Mouse (Mus musculus) activated CD4-positive, CD25-positive, alpha-beta regulatory T cell, adult 9 weeks (primary cell): ENCODE data around the gene Pde4b. TPM values are rescaled to one million over a fixed set of nuclear protein-coding genes. Genes with fewer than 3 reads are reported as not detected.

Source experiments
- polyA plus RNA-seq: library from polyadenylated mRNA; unstranded; fragments of 100-300 nt; shearing (Covaris generic); gene quantifications from one replicate; pipeline ENCODE4 v1.2.1, GENCODE M21; 2017

Gene Pde4b
- polyA plus RNA-seq, result 72.3 TPM

GRCm38 (mm10) chr4:102087091-102087565 lies at the start of gene Pde4b:
Gene Pde4b (plus strand): TSS chr4:102087543.

Other genes with a start within 250 kb of the Pde4b start
- gene B020004J07Rik, start 243.5 kb upstream of the Pde4b start, polyA plus RNA-seq, result not detected
- gene C130073F10Rik, start 193.8 kb upstream of the Pde4b start, polyA plus RNA-seq, result not detected
- gene Gm12800, start 178.4 kb upstream of the Pde4b start, polyA plus RNA-seq, result not detected
- not detected for gene Gm12794, start 147.1 kb upstream of the Pde4b start, polyA plus RNA-seq
- gene Gm12790, start 106.5 kb upstream of the Pde4b start, polyA plus RNA-seq, result not detected
- not detected for gene Gm12789, start 100.9 kb upstream of the Pde4b start, polyA plus RNA-seq